Mouse (Mus musculus): ENCODE data around the gene Tbx10. TPM values are rescaled to one million over a fixed set of nuclear protein-coding genes. Genes with fewer than 3 reads are reported as not detected.
"Not testable (repeated sequence)": the region's sequence is repeated elsewhere in the genome, so short reads cannot be mapped to it uniquely, and the experiment has no call there.

Gene Tbx10
- polyA plus RNA-seq, 1 experiment from 2014 or later, result not detected

GRCm38 (mm10) chr19:4003112-4003511, 10.6 kb downstream of the Tbx10 start, which contains the start of gene Doc2g:
Doc2g (plus strand) TSS chr19:4003313.
- no peak for DNase-seq (ENCODE audit: low spot score)

- DNase-seq (ENCODE audit: low spot score), result no peak
These were observed 11.1 kb downstream of the Tbx10 start for GRCm38 (mm10) chr19:4003641-4004040.

- DNase-seq (ENCODE audit: low spot score), result no peak
These were observed 11.8 kb downstream of the Tbx10 start for GRCm38 (mm10) chr19:4004331-4004730.

DNA sequence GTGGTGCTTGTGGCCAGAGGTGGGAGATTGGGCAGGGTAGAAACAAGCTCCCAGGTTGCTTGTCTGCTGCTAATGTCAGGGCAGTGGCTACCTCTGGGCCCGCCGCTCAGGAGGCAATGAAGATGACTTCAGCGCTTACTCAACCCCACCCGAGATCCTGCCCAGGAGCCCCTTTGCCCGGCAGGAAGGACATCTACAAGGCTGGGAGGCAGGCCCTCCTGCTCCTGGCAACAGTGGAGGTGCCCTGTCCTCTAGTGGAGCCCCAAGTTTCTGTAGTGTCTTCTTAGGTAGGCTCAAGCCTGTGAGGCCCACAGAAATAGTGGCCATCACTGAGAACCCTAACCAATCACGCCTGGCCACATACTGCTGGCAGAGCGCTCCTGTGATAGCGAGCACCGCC, 12.5 kb downstream of the Tbx10 start:
- DNase-seq (ENCODE audit: low spot score), result no peak

DNA sequence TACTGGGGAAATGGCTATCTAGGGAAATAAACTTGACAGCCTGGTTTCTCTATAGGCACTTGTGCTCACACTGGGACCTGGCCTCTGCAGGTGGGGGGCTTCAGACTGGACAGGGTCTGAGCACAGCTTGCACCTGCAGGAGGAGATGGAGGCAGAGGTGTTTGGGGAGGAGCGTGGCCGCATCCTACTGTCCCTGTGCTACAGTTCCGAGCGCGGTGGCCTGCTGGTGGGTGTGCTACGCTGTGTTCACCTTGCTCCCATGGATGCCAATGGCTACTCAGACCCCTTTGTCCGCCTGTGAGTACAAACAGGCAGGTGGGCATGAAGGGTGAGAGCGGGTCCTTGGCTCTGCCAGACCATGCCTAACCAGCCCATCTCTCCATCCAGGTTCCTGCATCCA, 13.4 kb downstream of the Tbx10 start:
- DNase-seq (ENCODE audit: low spot score), result no peak

DNA sequence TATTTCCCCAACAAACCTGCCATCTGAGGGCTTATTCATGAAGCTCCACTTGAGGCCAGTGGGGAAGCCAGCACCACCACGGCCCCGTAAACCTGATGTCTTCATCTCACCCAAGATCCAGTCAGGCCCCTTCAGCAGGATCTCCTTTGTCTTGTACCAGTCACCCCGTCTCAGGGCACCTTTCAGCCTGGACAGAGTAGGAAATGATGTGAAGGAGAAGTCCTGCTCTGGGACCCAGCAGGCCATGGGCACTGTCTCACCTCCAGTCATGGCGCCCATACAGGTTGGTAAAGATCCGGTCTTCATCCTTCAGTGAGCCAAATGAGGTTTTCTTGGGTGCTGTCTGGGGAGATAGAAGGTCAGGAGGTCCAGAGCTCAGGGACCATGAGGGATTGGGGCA, 18.5 kb downstream of the Tbx10 start:
- DNase-seq (ENCODE audit: low spot score), result no peak

DNA sequence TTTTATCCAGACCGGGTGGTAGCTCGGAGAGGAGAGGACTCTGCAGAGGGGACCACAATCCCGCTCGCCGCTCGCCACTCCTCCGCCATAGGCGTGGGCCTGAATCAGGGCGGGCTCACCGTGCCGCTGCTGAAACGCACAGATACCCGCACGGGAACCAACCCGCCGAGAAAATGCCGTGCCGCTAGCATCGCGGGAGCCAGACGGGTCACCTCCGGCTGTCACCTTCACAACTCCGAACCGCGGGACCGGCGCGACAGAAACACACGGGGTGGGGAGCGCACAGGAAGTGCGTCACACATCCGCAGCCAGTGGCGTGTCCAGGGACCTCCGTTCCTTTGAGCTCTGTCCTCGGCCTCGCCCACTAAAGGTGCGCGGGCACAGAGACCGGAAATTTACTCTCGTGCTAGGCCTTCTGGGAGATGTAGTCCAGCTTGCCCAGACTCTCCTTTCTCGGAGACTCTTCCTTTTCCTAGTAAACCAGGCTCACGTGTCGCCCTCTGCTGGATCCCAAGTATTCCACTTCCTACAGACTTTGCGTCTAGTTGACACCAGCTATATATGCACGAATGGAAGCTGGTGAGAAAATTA, 20.0 kb downstream of the Tbx10 start, which contains the start of gene Ndufv1:
Gene Ndufv1, minus strand, starts transcription at position 375 of the 591 bp plus-strand sequence.
- peak; percentile 99 for DNase-seq (ENCODE audit: low spot score)

DNA sequence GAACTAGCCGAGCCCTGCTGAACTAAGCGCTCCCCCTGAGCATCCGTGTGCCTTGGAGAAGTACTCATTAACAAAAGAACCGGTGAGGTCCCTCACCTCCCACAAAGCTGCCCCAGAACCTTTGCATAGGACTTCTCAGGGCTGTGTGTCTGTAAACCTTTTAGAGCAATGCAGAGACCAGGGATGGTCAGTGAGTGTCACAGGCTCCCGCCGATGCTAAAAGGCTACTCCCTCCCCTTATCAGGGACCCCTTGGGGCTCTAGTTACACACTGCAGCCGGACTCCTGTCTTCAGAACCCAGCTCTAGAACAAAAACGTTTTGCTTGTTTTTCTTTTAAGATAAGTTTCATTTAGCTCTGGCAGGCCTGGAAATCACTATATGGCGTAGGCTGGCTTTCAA, 20.5 kb downstream of the Tbx10 start:
- DNase-seq (ENCODE audit: low spot score), result no peak

DNA sequence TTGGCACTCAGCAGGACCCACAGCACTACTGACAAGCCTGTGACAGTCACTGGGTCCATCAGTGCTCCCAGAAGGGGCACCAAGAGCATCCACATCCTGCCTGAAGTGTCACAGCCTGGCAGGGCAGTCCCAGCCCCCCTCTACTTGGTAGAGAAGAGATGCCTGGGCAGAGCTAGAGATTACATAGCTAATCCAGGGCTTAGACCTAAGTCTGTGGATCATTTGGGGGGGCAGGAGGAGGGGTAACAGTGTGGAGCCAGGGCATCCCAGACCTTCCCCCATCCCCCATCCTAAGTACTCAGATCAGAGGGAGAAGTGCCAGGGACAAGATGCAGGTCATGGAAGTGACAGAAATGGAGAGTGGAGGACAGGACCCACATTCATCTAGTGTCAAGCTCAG, 22.2 kb downstream of the Tbx10 start:
- DNase-seq (ENCODE audit: low spot score), result no peak

GRCm38 (mm10) chr19:4015635-4016034, 23.1 kb downstream of the Tbx10 start:
- no peak for DNase-seq (ENCODE audit: low spot score)

DNA sequence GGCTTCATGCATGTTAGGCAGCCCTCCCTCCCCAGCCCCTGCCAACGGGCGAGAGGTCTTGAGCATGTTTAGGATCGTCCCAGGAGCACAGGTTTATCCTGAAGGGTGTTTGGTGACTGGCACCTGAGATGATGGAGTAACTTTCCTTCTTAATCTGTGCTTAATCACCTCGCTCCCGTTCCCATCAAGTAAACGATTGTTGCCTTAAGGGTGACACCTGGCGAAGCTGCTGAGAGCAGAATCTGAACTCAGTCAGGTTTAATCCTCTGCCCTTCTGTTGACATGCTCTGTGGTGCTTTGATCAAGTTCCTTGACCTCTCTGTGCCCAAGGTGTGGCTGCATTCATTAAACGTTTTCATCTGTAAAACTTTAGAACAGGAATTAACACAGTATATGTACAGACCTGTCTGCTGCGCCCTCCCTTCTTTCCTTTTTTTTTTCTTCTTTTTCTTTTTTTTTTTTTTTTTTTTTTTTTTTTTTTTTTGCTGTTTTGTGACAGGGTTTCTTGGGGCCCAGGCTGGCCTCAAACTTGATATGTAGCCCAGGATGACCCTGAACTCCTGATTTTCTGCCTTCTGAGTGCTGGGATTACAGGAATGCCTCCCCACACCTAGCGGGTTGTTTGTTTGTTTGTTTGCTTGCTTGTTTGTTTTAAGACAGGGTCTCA, 25.5 kb downstream of the Tbx10 start:
- no peak for DNase-seq (ENCODE audit: low spot score)

- DNase-seq (ENCODE audit: low spot score), result peak; percentile 73
These were observed 26.4 kb downstream of the Tbx10 start for GRCm38 (mm10) chr19:4018743-4019583.

DNA sequence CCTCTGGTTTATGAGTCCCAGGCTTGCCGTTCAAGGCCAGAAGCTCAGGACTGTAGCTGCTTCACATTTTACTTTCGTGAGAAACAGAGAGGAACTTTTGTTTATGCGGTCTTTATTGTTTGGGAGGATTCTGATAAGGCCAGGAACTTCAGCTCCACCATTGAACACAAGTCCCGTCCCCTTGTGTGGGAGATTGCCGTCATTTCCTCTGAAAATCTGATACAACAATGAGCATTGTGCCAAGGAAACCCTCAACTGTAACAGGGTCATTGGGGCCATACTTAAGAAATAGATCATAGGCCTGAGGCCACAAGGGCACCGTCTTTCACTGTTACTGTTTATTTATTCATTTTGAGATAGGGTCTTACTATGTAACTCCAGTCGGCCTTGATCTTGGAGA, 30.6 kb downstream of the Tbx10 start:
- DNase-seq (ENCODE audit: low spot score), result no peak

- DNase-seq (ENCODE audit: low spot score), result no peak
These were observed 35.0 kb downstream of the Tbx10 start for GRCm38 (mm10) chr19:4027576-4027975.

DNA sequence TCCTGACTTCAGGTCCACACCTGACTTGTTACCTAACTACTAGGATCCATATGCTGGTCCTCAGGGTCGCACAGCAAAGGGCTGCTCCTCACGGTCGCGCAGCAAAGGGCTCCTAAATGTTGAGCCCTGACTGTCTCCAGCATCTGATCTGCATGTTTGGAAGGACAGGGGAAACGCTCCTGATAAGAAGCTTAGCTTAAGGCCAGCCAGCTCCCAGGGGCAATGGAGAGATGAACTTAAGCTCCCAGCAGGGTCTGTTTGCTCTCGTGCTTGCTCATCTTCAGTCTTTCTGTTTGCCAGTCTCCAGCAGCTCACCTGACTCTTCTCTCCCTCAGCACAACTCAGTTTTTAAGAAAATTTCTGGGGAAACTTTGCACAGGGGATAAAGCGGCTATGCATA, 40.1 kb downstream of the Tbx10 start:
- DNase-seq (ENCODE audit: low spot score), result no peak

- no peak for DNase-seq (ENCODE audit: low spot score)
These were observed 40.7 kb downstream of the Tbx10 start for GRCm38 (mm10) chr19:4033298-4033697.

GRCm38 (mm10) chr19:4033742-4034141, 41.2 kb downstream of the Tbx10 start:
- DNase-seq (ENCODE audit: low spot score), result no peak

GRCm38 (mm10) chr19:4036327-4037045, 43.9 kb downstream of the Tbx10 start:
- DNase-seq (ENCODE audit: low spot score), result no peak

DNA sequence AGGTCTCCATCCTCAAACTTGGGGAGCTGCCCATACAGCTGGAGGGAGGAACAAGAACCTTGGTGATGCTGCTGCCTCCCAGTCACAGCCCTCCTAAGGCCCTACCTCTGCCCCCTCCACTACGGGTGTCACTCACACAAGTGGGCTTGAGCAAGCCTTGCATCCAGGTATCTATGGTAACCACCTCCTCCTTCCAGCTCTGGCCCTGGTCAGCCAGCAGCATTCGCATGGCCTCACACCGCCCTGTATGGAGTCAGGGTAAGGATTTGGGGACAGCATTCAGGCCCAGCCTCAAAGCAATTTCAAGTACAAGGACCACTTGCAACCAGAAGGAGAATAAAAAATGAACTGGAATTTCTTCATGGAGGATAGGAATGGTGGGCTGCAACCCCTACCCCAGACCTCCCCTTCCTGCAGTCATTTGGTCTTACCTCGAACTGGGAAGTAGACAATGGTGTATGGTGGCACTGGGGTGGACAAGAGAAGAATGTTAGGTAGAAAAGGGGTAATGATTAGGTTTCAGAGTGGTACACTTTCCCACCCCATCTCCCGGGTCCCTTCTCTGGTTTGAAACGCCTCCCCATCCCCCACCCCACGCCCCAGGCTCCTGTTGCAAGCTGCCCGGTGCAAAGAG, 44.7 kb downstream of the Tbx10 start:
- not testable (repeated sequence) for DNase-seq (ENCODE audit: low spot score)

- DNase-seq (ENCODE audit: low spot score), result peak; percentile 88
These were observed 45.3 kb downstream of the Tbx10 start, which contains the start of gene Gstp1 for GRCm38 (mm10) chr19:4037788-4038232. Gstp1 (minus strand) TSS chr19:4037985.

GRCm38 (mm10) chr19:4040941-4041340, 48.4 kb downstream of the Tbx10 start:
- not testable (repeated sequence) for DNase-seq (ENCODE audit: low spot score)

Data from thymus, postnatal 0 days (tissue).